Mouse (Mus musculus) liver, embryonic 16.5 days (tissue): ENCODE data around the gene Fgf18. TPM values are rescaled to one million over a fixed set of nuclear protein-coding genes. Genes with fewer than 3 reads are reported as not detected.

Experiments used
- ATAC-seq: fragments of 200-750 bp; cut with Nextera tagmentation; 2 replicates; pipeline ENCODE4 v1.8.0; 2017; ENCODE audit warnings: low read depth, mild to moderate bottlenecking, moderate number of reproducible peaks, moderate library complexity
- H3K27ac ChIP-seq: fragments of 300-500 bp; sonication (generic); 2 replicates; pipeline ENCODE4 v1.5.1; 2014; ENCODE audit warnings: mild to moderate bottlenecking, low read length
- H3K27me3 ChIP-seq: fragments of 300-500 bp; sonication (generic); 2 replicates; pipeline ENCODE4 v1.6.1; 2014; ENCODE audit warnings: low read depth, low read length, mixed read lengths; ENCODE audit not compliant: control insufficient read depth, insufficient read depth
- H3K36me3 ChIP-seq: fragments of 300-500 bp; sonication (generic); 2 replicates; pipeline ENCODE4 v1.6.1; 2014; ENCODE audit warnings: mild to moderate bottlenecking; ENCODE audit not compliant: control insufficient read depth, insufficient read depth
- H3K4me1 ChIP-seq: fragments of 300-500 bp; sonication (generic); 2 replicates; pipeline ENCODE4 v1.6.1; 2014; ENCODE audit warnings: low read depth, low read length, mixed read lengths; ENCODE audit not compliant: control insufficient read depth
- H3K4me2 ChIP-seq: fragments of 300-500 bp; sonication (generic); 2 replicates; pipeline ENCODE4 v1.6.1; 2014; ENCODE audit warnings: low read depth, low read length, mixed read lengths
- H3K4me3 ChIP-seq: fragments of 300-500 bp; sonication (generic); 2 replicates; pipeline ENCODE4 v1.5.1; 2014; ENCODE audit warnings: low read depth, mild to moderate bottlenecking, low read length
- H3K9ac ChIP-seq: fragments of 300-500 bp; sonication (generic); 2 replicates; pipeline ENCODE4 v1.6.1; 2014; ENCODE audit warnings: low read depth, low read length
- H3K9me3 ChIP-seq: fragments of 300-500 bp; sonication (generic); replicated peaks from 2 replicates; pipeline ENCODE4 v1.6.1; 2016; ENCODE audit warnings: low read length; ENCODE audit not compliant: control insufficient read depth
- WGBS: fragments of 180-500 bp; shearing (Covaris S2); extraction: QIAGEN DNeasy Blood & Tissue Kit; methylation state at CpG from one replicate; pipeline ENCODE4 v1.1.7; 2014; ENCODE audit not compliant: insufficient replicate concordance; 5-methylcytosine and 5-hydroxymethylcytosine counted together
- polyA plus RNA-seq: library from polyadenylated mRNA; unstranded; fragments of >200 nt; fragmentation: Nextera tagmentation; extraction: Ambion mirVana; gene quantifications from 2 replicates; pipeline ENCODE4 v1.2.1, GENCODE M21; 2015

The Fgf18 gene
- polyA plus RNA-seq, 1 experiment from 2014 or later: 0.15 TPM

DNA sequence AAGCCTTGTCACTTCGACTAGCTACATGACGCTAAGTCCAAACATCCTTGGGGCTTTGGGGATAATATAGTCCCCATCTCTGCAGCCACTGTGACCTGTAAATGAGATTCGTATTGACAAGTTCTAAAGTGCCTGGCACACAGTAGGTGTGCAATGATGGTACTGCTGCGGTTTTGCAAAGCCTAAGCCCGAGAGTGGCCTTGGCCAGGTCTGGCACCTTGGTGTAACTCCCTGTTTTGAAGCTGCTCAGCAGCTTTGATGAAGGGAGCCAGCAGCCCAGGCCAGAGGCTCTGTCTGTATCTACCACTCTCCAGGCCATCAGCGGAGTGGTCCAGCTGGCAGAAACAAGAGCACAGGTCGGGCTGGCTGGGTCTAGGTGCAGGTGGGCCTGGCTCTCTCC lies 72.7 kb downstream of the Fgf18 start:
- Histone ChIP-seq H3K36me3 (no peaks in the 10 kb centered on the region), H3K27ac (no peak overlapping the region), H3K9me3 (no peaks in the 10 kb centered on the region), H3K4me2 (no peak overlapping the region), H3K4me1 (no peaks in the 10 kb centered on the region), H3K4me3 (no peak overlapping the region), H3K9ac (no peak overlapping the region), H3K27me3 (no peaks in the 10 kb centered on the region)
- ATAC-seq: no peak
- WGBS: 49% methylated on average over 7 of the region's 7 CpGs

DNA sequence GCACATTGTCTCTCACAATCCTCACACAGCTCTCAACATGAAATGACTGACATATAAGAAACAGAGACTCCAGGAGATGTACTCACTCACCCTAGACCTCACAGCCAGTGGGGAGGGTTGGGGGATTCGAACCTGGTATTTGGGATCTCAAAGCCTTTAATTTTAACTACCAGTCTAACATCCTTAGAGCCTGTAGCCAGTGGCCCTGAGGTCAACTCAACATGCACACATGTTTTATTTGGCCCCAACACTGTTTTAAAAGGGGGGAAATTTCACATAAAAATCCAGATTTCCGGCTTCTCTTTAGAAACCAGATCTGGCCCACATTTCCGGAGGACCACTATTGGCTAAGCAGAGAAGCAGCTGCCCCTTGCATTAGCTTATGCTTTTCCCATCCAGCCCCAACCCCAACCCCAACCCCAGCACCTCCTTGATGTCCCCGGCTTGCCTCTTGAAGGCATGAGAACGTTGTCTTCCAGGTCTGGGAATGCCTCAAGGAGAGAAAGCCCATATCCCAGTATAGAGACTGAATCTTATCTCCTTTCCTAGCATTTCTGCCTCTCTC lies 75.8 kb downstream of the Fgf18 start:
- Histone ChIP-seq H3K9ac (no peak overlapping the region), H3K27ac (no peak overlapping the region), H3K36me3 (no peaks in the 10 kb centered on the region), H3K4me1 (no peaks in the 10 kb centered on the region), H3K9me3 (no peaks in the 10 kb centered on the region), H3K4me3 (no peak overlapping the region), H3K27me3 (no peaks in the 10 kb centered on the region), H3K4me2 (no peak overlapping the region)
- WGBS: 68% methylated on average over 5 of the region's 5 CpGs
- no peak for ATAC-seq

DNA sequence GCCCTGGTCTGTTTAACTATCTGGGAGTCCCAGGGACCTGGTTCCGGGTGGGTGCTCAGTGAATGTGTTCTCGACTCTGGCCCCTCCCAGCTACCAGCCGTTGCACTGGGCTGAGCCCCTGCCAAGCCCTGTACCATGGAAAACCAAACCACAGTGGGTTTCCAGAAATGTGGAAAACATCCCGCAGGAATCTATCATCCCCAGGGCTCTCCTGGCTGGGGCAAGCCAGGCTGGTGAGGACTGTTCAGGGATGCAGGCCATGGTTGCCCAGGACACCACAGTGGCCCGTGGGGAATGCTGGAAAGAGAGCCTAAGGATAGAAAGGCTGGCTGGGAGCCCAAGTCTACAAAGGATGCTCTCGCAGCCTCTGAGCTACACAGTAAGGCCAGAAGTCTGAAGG lies 76.7 kb downstream of the Fgf18 start:
- H3K4me3 ChIP-seq: no peak overlapping the region
- ATAC-seq: no peak
- no peak overlapping the region for H3K27ac ChIP-seq
- no peak overlapping the region for H3K9ac ChIP-seq
- H3K9me3 ChIP-seq: no peaks in the 10 kb centered on the region
- no peaks in the 10 kb centered on the region for H3K4me1 ChIP-seq
- WGBS: 69% methylated on average over 6 of the region's 6 CpGs
- H3K27me3 ChIP-seq: no peaks in the 10 kb centered on the region
- no peak overlapping the region for H3K4me2 ChIP-seq
- H3K36me3 ChIP-seq: no peaks in the 10 kb centered on the region

Other genes starting within 250 kb of the Fgf18 start
- gene Npm1, start 15.8 kb upstream of the Fgf18 start, polyA plus RNA-seq: 289 and 351 TPM in 2 replicates
- not detected in 2 replicates for gene Tlx3, start 56.2 kb upstream of the Fgf18 start, polyA plus RNA-seq
- not detected in 2 replicates for gene Gm12117, start 129.3 kb upstream of the Fgf18 start, polyA plus RNA-seq